Mouse (Mus musculus): ENCODE measurements around the gene Mmrn2.

- TF ChIP-seq CTCF (conservative IDR thresholded peaks at IDR 0.05; ENCODE audit: insufficient read depth, insufficient read length, low read depth, low read length) (no peak), POLR2A (IDR thresholded peaks at IDR 0.05; ENCODE audit: low read depth, low read length) (no peak)
Observed at GRCm38 (mm10) chr14:34355301-34355700, 20.0 kb upstream of the Mmrn2 start, which contains the start of gene Fam25c.
